Mouse (Mus musculus) CH12F3 (cell line): ENCODE measurements around the gene Asl.

Experiments
- in situ Hi-C: fragments of 300-500 bp; cut with MboI; formaldehyde crosslinking; loops from 2 replicates; pipeline ENCODE4 v1.14.3; 2020; ENCODE audit warnings: low sequenced_read_pairs

Asl gene

GRCm38 (mm10) chr5:130029142-130029897 lies at the start of gene Asl, which contains the start of gene Crcp:
TSS of gene Asl (minus strand) at chr5:130029247.
TSS of gene Crcp (plus strand) at chr5:130029290.
- in situ Hi-C loops = no loop called here

GRCm38 (mm10) chr5:130078834-130079156 lies 49.7 kb upstream of the Asl start:
- in situ Hi-C loops = no loop called here

- in situ Hi-C loops = no loop called here
Observed at GRCm38 (mm10) chr5:130078096-130078833, 49.2 kb upstream of the Asl start.

GRCm38 (mm10) chr5:130076396-130076795 lies 47.3 kb upstream of the Asl start:
- in situ Hi-C loops = no loop called here

- in situ Hi-C loops = no loop called here
Observed at GRCm38 (mm10) chr5:130074491-130074890, 45.4 kb upstream of the Asl start.

GRCm38 (mm10) chr5:130073026-130073425 lies 44.0 kb upstream of the Asl start, which contains the start of gene Tpst1:
TSS of gene Tpst1 (plus strand) at chr5:130073326.
- in situ Hi-C loops = no loop called here

GRCm38 (mm10) chr5:130067841-130068264 lies 38.8 kb upstream of the Asl start:
- in situ Hi-C loops = no loop called here

GRCm38 (mm10) chr5:130065579-130065978 lies 36.5 kb upstream of the Asl start:
- in situ Hi-C loops = no loop called here

GRCm38 (mm10) chr5:130063760-130064159 lies 34.7 kb upstream of the Asl start:
- in situ Hi-C loops = no loop called here

- in situ Hi-C loops = no loop called here
Observed at GRCm38 (mm10) chr5:130062096-130062495, 33.0 kb upstream of the Asl start.

GRCm38 (mm10) chr5:130060329-130060665 lies 31.2 kb upstream of the Asl start:
- in situ Hi-C loops = no loop called here

GRCm38 (mm10) chr5:130059413-130060328 lies 30.6 kb upstream of the Asl start:
- in situ Hi-C loops = no loop called here

- in situ Hi-C loops = no loop called here
Observed at GRCm38 (mm10) chr5:130056303-130056702, 27.3 kb upstream of the Asl start.

GRCm38 (mm10) chr5:130055688-130056087 lies 26.6 kb upstream of the Asl start:
- in situ Hi-C loops = no loop called here

GRCm38 (mm10) chr5:130052955-130053354 lies 23.9 kb upstream of the Asl start:
- in situ Hi-C loops = no loop called here

- in situ Hi-C loops = no loop called here
Observed at GRCm38 (mm10) chr5:130052510-130052909, 23.5 kb upstream of the Asl start.

GRCm38 (mm10) chr5:130051073-130051860 lies 22.2 kb upstream of the Asl start:
- in situ Hi-C loops = no loop called here

GRCm38 (mm10) chr5:130050416-130050815 lies 21.4 kb upstream of the Asl start:
- in situ Hi-C loops = no loop called here

GRCm38 (mm10) chr5:130048786-130049520 lies 19.9 kb upstream of the Asl start:
- in situ Hi-C loops = no loop called here

- in situ Hi-C loops = no loop called here
Observed at GRCm38 (mm10) chr5:130047013-130047412, 18.0 kb upstream of the Asl start.
